Mouse (Mus musculus) kidney, embryonic 14.5 days (tissue): ENCODE data around the gene Gm3636. TPM values are rescaled to one million over a fixed set of nuclear protein-coding genes. Genes with fewer than 3 reads are reported as not detected.
"Not testable (repeated sequence)": the region's sequence is repeated elsewhere in the genome, so short reads cannot be mapped to it uniquely, and the experiment has no call there.

ENCODE experiments used
- ATAC-seq: fragments of 200-750 bp; cut with Nextera tagmentation; 2 replicates; pipeline ENCODE4 v1.8.0; 2017; ENCODE audit warnings: moderate number of reproducible peaks, mild to moderate bottlenecking, moderate TSS enrichment, moderate library complexity; ENCODE audit not compliant: low FRiP score, low TSS enrichment
- H3K27ac ChIP-seq: fragments of 300-500 bp; sonication (generic); 2 replicates; pipeline ENCODE4 v1.5.1; 2014; ENCODE audit warnings: low read depth, mild to moderate bottlenecking, low read length, moderate library complexity, mixed read lengths
- H3K27me3 ChIP-seq: fragments of 300-500 bp; sonication (generic); 2 replicates; pipeline ENCODE4 v1.6.1; 2014; ENCODE audit warnings: mild to moderate bottlenecking, low read length; ENCODE audit not compliant: control insufficient read depth, insufficient read depth
- H3K36me3 ChIP-seq: fragments of 300-500 bp; sonication (generic); 2 replicates; pipeline ENCODE4 v1.6.1; 2014; ENCODE audit warnings: low read length, mixed read lengths; ENCODE audit not compliant: control insufficient read depth, insufficient read depth
- H3K4me1 ChIP-seq: fragments of 300-500 bp; sonication (generic); 2 replicates; pipeline ENCODE4 v1.6.1; 2014; ENCODE audit warnings: low read length, mixed read lengths; ENCODE audit not compliant: control insufficient read depth, insufficient read depth
- H3K4me2 ChIP-seq: fragments of 300-500 bp; sonication (generic); replicated peaks from 2 replicates; pipeline ENCODE4 v1.6.1; 2014; ENCODE audit warnings: low read depth, mild to moderate bottlenecking, low read length
- H3K4me3 ChIP-seq: fragments of 300-500 bp; sonication (generic); 2 replicates; pipeline ENCODE4 v1.5.1; 2014; ENCODE audit warnings: mild to moderate bottlenecking, low read length
- H3K9ac ChIP-seq: fragments of 300-500 bp; sonication (generic); 2 replicates; pipeline ENCODE4 v1.6.1; 2014; ENCODE audit warnings: low read depth, mild to moderate bottlenecking, low read length, moderate library complexity
- H3K9me3 ChIP-seq: fragments of 300-500 bp; sonication (generic); 2 replicates; pipeline ENCODE4 v1.6.1; 2016; ENCODE audit warnings: low read length; ENCODE audit not compliant: control insufficient read depth
- WGBS: fragments of 180-500 bp; shearing (Covaris S2); extraction: QIAGEN DNeasy Blood & Tissue Kit; methylation state at CpG from one replicate; pipeline ENCODE4 v1.1.7; 2014; 5-methylcytosine and 5-hydroxymethylcytosine counted together
- polyA plus RNA-seq: library from polyadenylated mRNA; unstranded; fragments of >200 nt; fragmentation: Nextera tagmentation; extraction: Ambion mirVana; gene quantifications from 2 replicates; pipeline ENCODE4 v1.2.1, GENCODE M21; 2014

Gene Gm3636
- 4.3 and 5.6 TPM in 2 replicates for polyA plus RNA-seq

- H3K4me3 ChIP-seq, H3K9ac ChIP-seq, H3K4me2 ChIP-seq, H3K27me3 ChIP-seq, H3K9me3 ChIP-seq, ATAC-seq, H3K4me1 ChIP-seq, H3K36me3 ChIP-seq, H3K27ac ChIP-seq: not testable (repeated sequence)
- WGBS = no CpG with 5 or more reads among the region's 2 CpGs
Measured at GRCm38 (mm10) chr14:6742232-6742631, at the start of gene Gm3636. Gene Gm3636, minus strand, starts transcription at chr14:6742332.

DNA sequence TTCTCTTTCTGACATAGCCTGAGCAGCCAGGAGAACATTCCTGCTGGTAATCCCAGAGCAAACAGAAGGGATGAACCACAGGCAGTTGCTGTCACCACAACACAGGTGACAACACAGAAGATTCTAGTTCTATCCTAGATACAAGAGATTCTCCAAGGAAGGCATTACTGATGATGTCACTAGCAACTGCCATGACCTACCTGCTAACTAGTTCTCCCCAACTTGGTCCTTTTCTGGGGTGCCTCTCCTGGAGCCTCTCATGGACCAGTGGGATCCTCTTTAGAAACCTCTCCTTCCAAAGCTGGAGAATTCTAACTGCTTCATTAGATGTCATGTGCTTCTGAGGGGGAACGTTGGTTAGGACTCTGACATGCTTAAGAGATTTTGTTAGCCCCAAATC lies 32.2 kb upstream of the Gm3636 start, which contains the start of gene Gm8362:
TSS of gene Gm8362 (minus strand) at position 101 of the 400 bp plus-strand sequence.
- H3K36me3 ChIP-seq, H3K4me3 ChIP-seq, H3K27me3 ChIP-seq, H3K27ac ChIP-seq, H3K4me1 ChIP-seq, H3K9ac ChIP-seq, H3K9me3 ChIP-seq, H3K4me2 ChIP-seq, ATAC-seq: not testable (repeated sequence)
- no CpG with 5 or more reads among the region's 1 CpGs for WGBS

DNA sequence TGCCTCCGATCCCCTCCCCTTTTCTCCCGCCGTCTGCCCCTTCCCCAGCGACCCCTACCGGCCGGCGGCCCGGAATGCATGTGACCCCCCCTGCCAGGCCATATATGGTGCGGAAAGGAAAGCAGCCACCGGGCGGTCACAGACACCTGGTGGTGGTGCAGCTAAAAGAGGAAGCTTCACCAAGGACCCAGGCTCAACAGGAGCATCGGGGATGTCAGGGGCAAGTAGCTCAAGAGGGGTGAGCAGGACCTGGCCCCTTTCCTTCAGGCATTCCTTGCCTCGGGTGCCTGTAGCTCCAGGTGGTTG lies 15.1 kb upstream of the Gm3636 start:
- not testable (repeated sequence) for H3K9me3 ChIP-seq, H3K4me1 ChIP-seq, H3K27me3 ChIP-seq, H3K27ac ChIP-seq, ATAC-seq, H3K4me3 ChIP-seq, H3K4me2 ChIP-seq, H3K36me3 ChIP-seq, H3K9ac ChIP-seq
- 2% methylated on average over 4 of the region's 13 CpGs for WGBS

GRCm38 (mm10) chr14:6756384-6757230 lies 14.5 kb upstream of the Gm3636 start:
- H3K36me3 ChIP-seq, H3K9me3 ChIP-seq, H3K4me1 ChIP-seq, ATAC-seq, H3K27ac ChIP-seq, H3K27me3 ChIP-seq: not testable (repeated sequence)
- peak overlapping the region; percentile 33 for H3K4me2 ChIP-seq
- WGBS = under 1% methylated on average over 20 of the region's 67 CpGs
- 0 out of 2 replicates have a peak overlapping the region, but pooled peaks have one; percentile 28 for H3K9ac ChIP-seq
- H3K4me3 ChIP-seq = peak overlapping the region; percentile 32

DNA sequence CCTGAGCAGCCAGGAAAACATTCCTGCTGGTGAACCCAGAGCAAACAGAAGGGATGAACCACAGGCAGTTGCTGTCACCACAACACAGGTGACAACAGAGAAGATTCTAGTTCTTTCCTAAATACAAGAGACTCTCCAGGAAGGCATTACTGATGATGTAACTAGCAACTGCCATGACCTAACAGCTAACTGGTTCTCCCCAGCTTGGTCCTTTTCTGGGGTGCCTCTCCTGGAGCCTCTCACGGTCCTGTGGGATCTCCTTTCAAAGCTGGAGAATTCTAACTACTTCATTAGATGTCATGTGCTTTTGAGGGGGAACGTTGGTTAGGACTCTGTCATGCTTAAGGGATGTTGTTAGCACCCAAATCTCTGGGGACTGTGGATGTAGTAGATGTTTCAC lies 22.0 kb downstream of the Gm3636 start, which contains the start of gene Gm8050:
TSS of gene Gm8050 (minus strand) at position 101 of the 400 bp plus-strand sequence.
- not testable (repeated sequence) for H3K36me3 ChIP-seq, H3K9me3 ChIP-seq, H3K4me2 ChIP-seq, H3K27ac ChIP-seq, H3K27me3 ChIP-seq, H3K4me1 ChIP-seq, H3K9ac ChIP-seq, ATAC-seq, H3K4me3 ChIP-seq
- no CpG with 5 or more reads among the region's 2 CpGs for WGBS

Other genes with a start within 250 kb of the Gm3636 start
- gene Gm8356, start 205.0 kb downstream of the Gm3636 start, polyA plus RNA-seq = not detected in 2 replicates
- gene Gm3629, start 151.7 kb downstream of the Gm3636 start, polyA plus RNA-seq = not detected in 2 replicates
- gene Gm3460, start 119.9 kb downstream of the Gm3636 start, polyA plus RNA-seq = not detected in 2 replicates
- not detected in 2 replicates for gene Gm10251, start 58.2 kb downstream of the Gm3636 start, polyA plus RNA-seq
- gene Gm8050, start 22.1 kb downstream of the Gm3636 start, polyA plus RNA-seq = not detected in 2 replicates
- gene Gm8362, start 32.1 kb upstream of the Gm3636 start, polyA plus RNA-seq = not detected in 2 replicates
- not detected in 2 replicates for gene Gm3642, start 98.0 kb upstream of the Gm3636 start, polyA plus RNA-seq
- 0.43 and 0.84 TPM in 2 replicates for gene Gm3667, start 147.6 kb upstream of the Gm3636 start, polyA plus RNA-seq
- not detected in 2 replicates for gene Gm6356, start 231.5 kb upstream of the Gm3636 start, polyA plus RNA-seq